Mouse (Mus musculus) heart, embryonic 12.5 days (tissue): Measurements from ENCODE around the gene Slc22a16. TPM values are rescaled to one million over a fixed set of nuclear protein-coding genes. Genes with fewer than 3 reads are reported as not detected.

Source experiments
- ATAC-seq: fragments of 200-750 bp; cut with Nextera tagmentation; 2 replicates; pipeline ENCODE4 v1.8.0; 2017; ENCODE audit warnings: moderate TSS enrichment, moderate library complexity; ENCODE audit not compliant: insufficient number of reproducible peaks, low FRiP score
- H3K27ac ChIP-seq: fragments of 300-500 bp; sonication (generic); 2 replicates; pipeline ENCODE4 v1.5.1; 2016; ENCODE audit warnings: mild to moderate bottlenecking, moderate library complexity; ENCODE audit not compliant: poor library complexity, severe bottlenecking
- H3K27me3 ChIP-seq: fragments of 300-500 bp; sonication (generic); replicated peaks from 2 replicates; pipeline ENCODE4 v1.6.1; 2016; ENCODE audit warnings: mild to moderate bottlenecking, moderate library complexity
- H3K36me3 ChIP-seq: fragments of 300-500 bp; sonication (generic); 2 replicates; pipeline ENCODE4 v1.6.1; 2016; ENCODE audit warnings: mild to moderate bottlenecking, moderate library complexity
- H3K4me1 ChIP-seq: fragments of 300-500 bp; sonication (generic); replicated peaks from 2 replicates; pipeline ENCODE4 v1.6.1; 2016; ENCODE audit warnings: mild to moderate bottlenecking
- H3K4me2 ChIP-seq: fragments of 300-500 bp; sonication (generic); 2 replicates; pipeline ENCODE4 v1.6.1; 2016; ENCODE audit warnings: mild to moderate bottlenecking, moderate library complexity
- H3K4me3 ChIP-seq: fragments of 300-500 bp; sonication (generic); 2 replicates; pipeline ENCODE4 v1.5.1; 2016; ENCODE audit warnings: mild to moderate bottlenecking
- H3K9ac ChIP-seq: fragments of 300-500 bp; sonication (generic); 2 replicates; pipeline ENCODE4 v1.6.1; 2016; ENCODE audit warnings: mild to moderate bottlenecking, moderate library complexity
- H3K9me3 ChIP-seq: fragments of 300-500 bp; sonication (generic); replicated peaks from 2 replicates; pipeline ENCODE4 v1.6.1; 2016; ENCODE audit warnings: mild to moderate bottlenecking, moderate library complexity
- WGBS: fragments of 180-500 bp; shearing (Covaris S2); methylation state at CpG from one replicate; pipeline ENCODE4 v1.1.7; 2016; 5-methylcytosine and 5-hydroxymethylcytosine counted together
- polyA plus RNA-seq: library from polyadenylated mRNA; unstranded; fragments of >200 nt; fragmentation: Nextera tagmentation; extraction: Ambion mirVana; gene quantifications from 2 replicates; pipeline ENCODE4 v1.2.1, GENCODE M21; 2016

Gene Slc22a16
- polyA plus RNA-seq: not detected in 2 replicates

DNA sequence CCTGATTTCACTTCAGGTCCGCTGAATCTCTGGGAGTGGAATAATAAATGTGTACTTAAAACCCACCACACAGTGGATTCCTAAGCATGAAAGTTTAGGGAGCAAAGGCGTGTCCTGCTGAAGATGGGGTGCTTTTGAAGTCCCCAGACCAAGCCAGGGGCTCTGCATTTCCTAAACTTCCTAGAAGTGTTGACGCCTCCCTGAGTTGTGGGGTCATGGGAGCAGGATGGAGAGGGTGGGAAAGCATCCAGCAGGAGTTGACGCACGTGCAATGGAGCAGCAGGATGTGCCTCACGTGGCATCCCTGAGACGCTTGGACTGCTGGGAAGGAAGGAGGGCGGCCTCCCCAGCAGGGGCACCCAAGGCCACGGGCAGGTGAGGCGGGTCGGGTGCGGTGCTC lies at the start of gene Slc22a16:
Gene Slc22a16, plus strand, starts transcription at position 301 of the 400 bp plus-strand sequence.
- 88% methylated on average over 12 of the region's 12 CpGs for WGBS
- no peak within 1 kb of the TSS for H3K27ac ChIP-seq
- H3K9me3 ChIP-seq: peaks cover 7% of the 10 kb centered on the region
- H3K4me2 ChIP-seq: no peak within 1 kb of the TSS
- no peaks in the 10 kb centered on the region for H3K27me3 ChIP-seq
- H3K36me3 ChIP-seq: no peaks in the 10 kb centered on the region
- H3K9ac ChIP-seq: no peak within 1 kb of the TSS
- H3K4me3 ChIP-seq: no peak within 1 kb of the TSS
- no peak for ATAC-seq
- no peaks in the 10 kb centered on the region for H3K4me1 ChIP-seq

DNA sequence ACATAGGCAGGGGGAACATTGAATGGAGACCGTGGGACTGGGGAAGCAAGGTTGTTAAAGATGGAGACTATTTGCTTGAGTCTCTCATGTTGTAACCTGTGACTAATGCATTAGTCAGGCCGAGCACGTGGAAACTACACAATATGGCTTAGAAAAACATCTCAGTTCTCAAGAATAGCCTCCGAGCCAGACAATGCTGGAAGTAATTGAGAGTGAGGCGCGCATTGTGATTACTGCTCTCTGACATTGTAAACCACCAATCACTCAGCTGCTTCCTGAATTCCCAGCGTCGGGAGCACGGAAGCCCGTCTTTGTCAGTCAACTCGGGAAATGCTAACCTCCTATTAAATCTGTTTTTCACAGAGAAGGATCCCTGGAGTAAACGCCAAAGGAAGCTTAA lies 48.6 kb upstream of the Slc22a16 start:
- H3K36me3 ChIP-seq: no peaks in the 10 kb centered on the region
- no peaks in the 10 kb centered on the region for H3K4me1 ChIP-seq
- no peaks in the 10 kb centered on the region for H3K9me3 ChIP-seq
- H3K4me2 ChIP-seq: no peak overlapping the region
- ATAC-seq: no peak
- H3K9ac ChIP-seq: no peak overlapping the region
- no peak overlapping the region for H3K27ac ChIP-seq
- no peak overlapping the region for H3K4me3 ChIP-seq
- WGBS: 40% methylated on average over 12 of the region's 12 CpGs
- H3K27me3 ChIP-seq: no peaks in the 10 kb centered on the region

DNA sequence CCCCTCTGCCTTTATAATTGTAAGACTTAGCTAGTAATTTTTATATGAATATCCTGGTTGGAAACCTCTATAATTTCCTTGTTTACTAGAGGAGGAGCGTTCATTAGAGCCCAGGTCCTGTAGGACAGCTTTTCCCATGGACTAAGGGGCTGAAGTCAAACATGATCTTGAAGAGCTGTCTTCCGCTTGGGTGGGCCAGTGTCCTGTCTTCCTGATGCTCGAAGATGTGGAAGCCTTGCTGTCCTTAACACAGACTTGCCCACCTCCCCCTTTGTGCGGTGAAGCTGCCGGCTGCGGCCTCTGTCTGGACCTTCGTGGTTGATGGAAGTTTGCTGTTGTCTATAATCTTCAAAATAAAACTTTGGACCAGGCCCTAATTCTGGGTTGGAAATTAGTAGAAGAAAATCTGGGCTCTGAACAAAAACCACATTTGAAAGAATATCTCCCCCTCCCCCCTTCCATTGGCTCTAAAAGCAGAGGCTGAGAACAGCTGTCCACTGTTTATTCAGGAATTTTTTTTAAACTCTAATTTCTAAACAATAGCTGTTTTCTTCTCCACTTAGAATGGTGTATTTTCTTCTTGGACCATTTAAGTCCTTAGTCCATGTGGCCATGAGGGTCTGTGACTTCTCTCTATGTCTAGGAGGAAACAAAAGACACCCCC lies 46.7 kb upstream of the Slc22a16 start:
- Histone ChIP-seq H3K36me3 (no peaks in the 10 kb centered on the region), H3K9me3 (no peaks in the 10 kb centered on the region), H3K4me3 (no peak overlapping the region), H3K27me3 (no peaks in the 10 kb centered on the region), H3K4me1 (0 out of 2 replicates have a peak, but pooled peaks cover 4% of the 10 kb centered on the region), H3K9ac (no peak overlapping the region), H3K4me2 (no peak overlapping the region), H3K27ac (no peak overlapping the region)
- no peak for ATAC-seq
- 85% methylated on average over 7 of the region's 7 CpGs for WGBS

DNA sequence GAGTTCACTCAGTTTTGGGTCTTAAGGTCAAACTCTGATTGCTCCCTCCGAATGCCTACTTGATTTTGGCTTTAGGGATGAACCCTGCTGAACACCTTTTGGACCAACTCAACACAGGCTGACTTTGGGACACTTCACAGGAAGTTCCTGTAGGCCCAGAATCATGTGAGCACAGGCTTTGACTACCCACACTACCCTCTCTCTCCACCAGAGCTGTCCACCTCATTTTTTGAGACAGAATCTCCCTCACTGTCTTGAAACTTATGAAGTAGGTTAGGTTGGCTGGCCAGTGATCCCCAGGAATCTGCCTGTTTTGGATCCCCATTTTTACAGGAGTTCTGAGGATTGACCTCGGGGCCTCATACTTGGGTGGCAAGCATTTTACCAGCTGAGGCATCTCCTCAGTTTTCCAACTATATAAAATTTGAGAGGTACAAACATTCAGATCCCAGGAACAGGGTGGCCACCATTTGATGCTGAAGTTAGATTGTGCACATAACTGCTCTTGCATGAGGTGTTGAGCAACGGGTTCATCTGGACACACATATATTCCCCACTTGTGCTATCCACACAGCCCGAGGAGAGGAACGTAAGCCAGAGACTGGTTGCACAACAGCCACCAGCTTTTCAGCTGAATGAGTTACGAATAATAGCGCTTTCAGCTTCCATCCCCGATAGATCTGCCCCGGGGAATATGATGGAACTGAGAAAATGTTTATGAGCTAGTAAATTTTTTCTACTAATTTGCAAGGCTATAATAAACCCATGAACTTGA lies 45.9 kb upstream of the Slc22a16 start:
- H3K4me1 ChIP-seq: 0 out of 2 replicates have a peak, but pooled peaks cover 4% of the 10 kb centered on the region
- H3K4me3 ChIP-seq: no peak overlapping the region
- no peak overlapping the region for H3K4me2 ChIP-seq
- no peak overlapping the region for H3K27ac ChIP-seq
- H3K27me3 ChIP-seq: no peaks in the 10 kb centered on the region
- no peaks in the 10 kb centered on the region for H3K9me3 ChIP-seq
- 78% methylated on average over 9 of the region's 9 CpGs for WGBS
- no peaks in the 10 kb centered on the region for H3K36me3 ChIP-seq
- ATAC-seq: no peak
- H3K9ac ChIP-seq: no peak overlapping the region

DNA sequence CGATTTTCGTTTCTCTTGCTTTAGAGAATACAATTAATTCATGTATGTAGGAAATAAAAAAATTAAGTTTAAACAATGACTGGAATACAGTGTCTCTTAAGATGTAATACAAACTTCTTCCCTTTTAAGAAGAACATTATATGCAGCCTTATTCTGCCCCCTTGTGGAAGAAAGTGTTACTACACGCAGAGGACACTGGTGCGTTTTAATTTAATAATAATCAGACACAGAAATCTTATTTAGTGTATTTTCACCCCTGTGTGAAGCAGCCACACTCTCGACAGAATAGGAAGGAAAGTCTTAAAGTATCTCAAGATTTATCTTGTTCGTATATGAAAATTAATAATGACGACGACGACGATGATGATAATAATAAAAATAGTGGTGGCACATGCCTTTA lies 45.1 kb upstream of the Slc22a16 start:
- Histone ChIP-seq H3K36me3 (no peaks in the 10 kb centered on the region), H3K9ac (no peak overlapping the region), H3K9me3 (no peaks in the 10 kb centered on the region), H3K4me1 (0 out of 2 replicates have a peak, but pooled peaks cover 4% of the 10 kb centered on the region), H3K4me3 (no peak overlapping the region), H3K4me2 (no peak overlapping the region), H3K27me3 (no peaks in the 10 kb centered on the region), H3K27ac (no peak overlapping the region)
- ATAC-seq: no peak
- WGBS: 23% methylated on average over 10 of the region's 10 CpGs

DNA sequence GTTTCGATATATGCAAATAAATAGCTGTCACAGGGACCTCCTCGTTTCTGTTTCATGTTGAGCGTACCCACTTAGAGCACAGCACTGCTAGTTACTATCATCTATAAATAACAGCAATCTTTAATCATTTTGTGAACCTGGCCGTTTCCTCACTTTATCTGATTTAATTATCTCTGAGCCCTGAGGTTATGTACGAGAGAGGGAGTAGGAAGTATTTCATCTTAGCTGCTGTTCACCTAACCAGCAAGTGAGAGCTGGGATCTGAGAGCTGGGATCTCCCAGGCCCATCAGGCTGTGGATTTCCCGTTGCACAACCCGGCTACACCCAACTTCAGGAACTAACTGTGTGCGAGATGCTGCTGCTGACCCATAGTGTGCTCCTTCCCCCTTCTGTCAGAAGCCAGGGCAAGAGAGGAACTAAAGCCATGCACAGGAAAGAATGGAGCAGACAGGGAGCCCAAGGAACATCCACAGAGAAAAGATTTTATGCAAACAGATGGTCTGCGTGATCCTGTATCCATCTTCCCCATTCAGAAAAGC lies 44.5 kb upstream of the Slc22a16 start:
- Histone ChIP-seq H3K4me3 (no peak overlapping the region), H3K27ac (no peak overlapping the region), H3K9ac (no peak overlapping the region), H3K4me1 (0 out of 2 replicates have a peak, but pooled peaks cover 4% of the 10 kb centered on the region), H3K27me3 (no peaks in the 10 kb centered on the region), H3K36me3 (no peaks in the 10 kb centered on the region), H3K4me2 (no peak overlapping the region), H3K9me3 (no peaks in the 10 kb centered on the region)
- WGBS: 55% methylated on average over 9 of the region's 9 CpGs
- no peak for ATAC-seq

DNA sequence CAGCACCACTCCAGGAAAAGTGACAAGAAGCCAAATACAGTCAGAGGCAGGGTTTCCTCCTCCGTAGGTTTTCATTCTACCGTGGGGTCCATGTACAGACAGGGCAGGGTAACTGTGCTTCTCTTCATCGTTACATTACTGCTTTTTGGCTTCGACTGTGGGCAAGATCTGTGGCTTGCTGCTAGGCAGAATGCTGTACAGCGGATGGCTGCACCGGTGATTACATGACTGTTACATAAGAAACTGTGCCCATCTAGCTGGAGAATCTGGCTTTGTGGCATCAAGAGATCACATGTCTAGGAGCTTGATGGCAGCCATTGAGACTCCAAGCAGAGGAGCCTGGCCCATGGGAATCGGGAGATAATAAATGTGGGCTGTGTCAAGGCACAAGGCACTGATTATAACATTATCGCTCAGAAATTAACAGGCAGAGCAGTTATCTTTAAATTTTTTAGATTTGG lies 43.8 kb upstream of the Slc22a16 start:
- H3K4me3 ChIP-seq: no peak overlapping the region
- no peak overlapping the region for H3K27ac ChIP-seq

DNA sequence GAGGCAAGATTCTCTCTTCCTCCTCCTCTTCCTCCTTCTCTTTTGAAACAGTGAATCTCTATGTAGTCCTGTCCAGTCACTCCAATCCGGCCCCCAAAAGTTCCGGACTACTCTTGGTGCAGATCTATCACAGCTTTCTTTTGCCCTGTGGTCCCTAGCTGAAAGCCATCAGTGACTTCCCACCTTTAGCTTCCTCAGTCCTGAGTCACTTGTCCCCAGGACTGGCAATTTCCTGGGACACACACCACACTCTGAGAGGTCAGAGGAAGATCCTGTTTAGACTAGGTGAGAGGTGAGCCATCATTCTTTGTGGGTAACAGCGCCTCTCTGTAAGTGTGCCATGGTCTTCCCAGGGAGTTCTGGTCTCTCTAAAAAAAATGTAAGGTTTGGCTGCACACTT lies 43.1 kb upstream of the Slc22a16 start:
- no peak overlapping the region for H3K9ac ChIP-seq
- H3K27ac ChIP-seq: no peak overlapping the region
- no peaks in the 10 kb centered on the region for H3K36me3 ChIP-seq
- H3K9me3 ChIP-seq: no peaks in the 10 kb centered on the region
- no peaks in the 10 kb centered on the region for H3K27me3 ChIP-seq
- WGBS: 68% methylated on average over 3 of the region's 3 CpGs
- H3K4me2 ChIP-seq: no peak overlapping the region
- no peak for ATAC-seq
- H3K4me1 ChIP-seq: 0 out of 2 replicates have a peak, but pooled peaks cover 4% of the 10 kb centered on the region
- no peak overlapping the region for H3K4me3 ChIP-seq

More for the DNA sequence above, 43.8 kb upstream of the Slc22a16 start:
- ATAC-seq: no peak
- H3K27me3 ChIP-seq: no peaks in the 10 kb centered on the region
- H3K4me2 ChIP-seq: no peak overlapping the region
- H3K36me3 ChIP-seq: no peaks in the 10 kb centered on the region
- 0 out of 2 replicates have a peak, but pooled peaks cover 4% of the 10 kb centered on the region for H3K4me1 ChIP-seq
- H3K9me3 ChIP-seq: no peaks in the 10 kb centered on the region
- 70% methylated on average over 8 of the region's 8 CpGs for WGBS
- no peak overlapping the region; the same call in 1 of the 2 replicates for H3K9ac ChIP-seq

DNA sequence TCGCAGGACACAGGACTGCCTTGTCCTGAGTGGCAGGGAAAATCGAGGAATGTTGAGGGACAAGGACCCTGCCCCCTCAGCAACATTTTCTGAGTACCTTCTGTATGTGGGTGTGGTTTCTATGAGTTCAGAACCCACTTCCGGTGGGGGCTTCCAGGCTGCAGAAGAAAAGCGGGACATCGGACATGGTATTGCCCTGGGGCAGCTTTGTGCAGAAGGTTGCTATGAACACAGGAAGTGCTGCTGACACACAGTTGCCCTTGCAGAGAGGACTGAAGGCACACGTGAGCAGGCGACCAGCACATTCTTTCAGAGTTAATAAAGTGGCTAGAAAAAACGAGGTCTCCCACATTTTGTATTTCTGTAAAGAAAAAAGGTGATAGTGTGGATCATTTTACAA lies 42.6 kb upstream of the Slc22a16 start:
- no peak for ATAC-seq
- H3K4me3 ChIP-seq: no peak overlapping the region
- no peak overlapping the region for H3K27ac ChIP-seq
- no peak overlapping the region for H3K9ac ChIP-seq
- peak overlapping the region; percentile 14; the same call in 1 of the 2 replicates for H3K4me2 ChIP-seq
- no peaks in the 10 kb centered on the region for H3K36me3 ChIP-seq
- no peaks in the 10 kb centered on the region for H3K27me3 ChIP-seq
- H3K9me3 ChIP-seq: no peaks in the 10 kb centered on the region
- 0 out of 2 replicates have a peak, but pooled peaks cover 4% of the 10 kb centered on the region for H3K4me1 ChIP-seq
- 39% methylated on average over 8 of the region's 8 CpGs for WGBS

DNA sequence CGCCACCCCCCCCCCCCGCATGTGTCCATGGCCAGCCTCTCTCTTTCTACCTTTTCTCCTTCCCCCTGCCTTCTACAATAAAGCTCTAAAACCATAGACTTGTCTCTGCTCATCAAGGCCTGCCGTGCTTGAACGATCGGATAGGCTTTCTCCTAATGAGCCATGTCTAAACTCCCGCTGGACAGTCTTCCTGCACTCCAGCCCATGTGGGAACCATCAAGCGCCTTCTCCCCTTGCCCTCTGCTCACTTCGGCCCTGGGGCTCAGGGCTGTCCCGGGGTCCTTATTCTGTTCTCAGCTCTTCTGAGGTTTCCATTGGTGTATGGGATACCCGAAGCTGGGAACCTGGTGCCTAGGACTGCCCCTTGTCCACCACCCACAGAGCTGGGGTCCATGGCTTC lies 41.5 kb upstream of the Slc22a16 start:
- Histone ChIP-seq H3K4me2 (no peak overlapping the region), H3K27me3 (no peaks in the 10 kb centered on the region), H3K4me1 (0 out of 2 replicates have a peak, but pooled peaks cover 4% of the 10 kb centered on the region), H3K9ac (no peak overlapping the region), H3K9me3 (no peaks in the 10 kb centered on the region; the same call in 1 of the 2 replicates), H3K4me3 (no peak overlapping the region), H3K27ac (no peak overlapping the region), H3K36me3 (no peaks in the 10 kb centered on the region)
- 76% methylated on average over 8 of the region's 10 CpGs for WGBS
- ATAC-seq: no peak

DNA sequence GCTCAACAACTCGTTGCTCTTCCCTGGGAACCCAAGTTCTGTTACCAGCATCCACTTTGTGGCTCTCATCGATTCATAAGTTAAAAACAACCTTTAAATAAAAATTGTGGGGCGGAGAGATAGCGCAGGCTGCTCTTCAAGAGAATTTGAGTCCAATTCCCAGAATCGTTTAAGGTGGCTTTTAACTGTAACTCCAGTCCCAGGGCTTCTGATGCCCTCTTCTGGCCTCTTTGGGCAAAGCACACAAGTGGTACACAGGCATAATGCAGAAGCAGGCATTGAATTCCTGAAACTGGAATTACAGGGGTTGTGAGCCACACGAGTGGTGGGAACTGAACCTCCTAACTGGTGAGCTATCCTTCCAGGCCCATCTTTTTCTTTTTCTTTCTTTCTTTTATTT lies 40.5 kb upstream of the Slc22a16 start:
- Histone ChIP-seq H3K4me3 (no peak overlapping the region), H3K27me3 (no peaks in the 10 kb centered on the region), H3K9ac (no peak overlapping the region), H3K4me2 (no peak overlapping the region), H3K27ac (no peak overlapping the region), H3K4me1 (0 out of 2 replicates have a peak, but pooled peaks cover 4% of the 10 kb centered on the region), H3K36me3 (no peaks in the 10 kb centered on the region), H3K9me3 (no peaks in the 10 kb centered on the region; the same call in 1 of the 2 replicates)
- WGBS: 62% methylated on average over 6 of the region's 6 CpGs
- ATAC-seq: no peak
